Mouse (Mus musculus) G1E (cell line): Measurements from ENCODE around the gene Mrnip. TPM values are rescaled to one million over a fixed set of nuclear protein-coding genes. Genes with fewer than 3 reads are reported as not detected.
A peak's percentile ranks its signal among the peaks of the same experiment; 100 is the strongest.

Experiments
- ATAC-seq: 2 replicates; pipeline ENCODE4 v1.8.0; 2016; ENCODE audit warnings: mild to moderate bottlenecking; ENCODE audit not compliant: insufficient number of reproducible peaks, poor library complexity, low FRiP score, severe bottlenecking; ENCODE audit errors: extremely low read depth
- DNase-seq: peaks from one replicate; pipeline ENCODE4 v3.0.0; 2012; ENCODE audit warnings: low spot score
- H3K27me3 ChIP-seq: 2 replicates; pipeline ENCODE4 v1.6.1; 2012; ENCODE audit warnings: mild to moderate bottlenecking, low read length, inconsistent platforms; ENCODE audit not compliant: insufficient read depth
- H3K36me3 ChIP-seq: replicated peaks from 2 replicates; pipeline ENCODE3; 2012; ENCODE audit warnings: mild to moderate bottlenecking, inconsistent platforms
- H3K4me1 ChIP-seq: 2 replicates; pipeline ENCODE4 v1.6.1; 2012; ENCODE audit warnings: low read depth, low read length, inconsistent platforms, mixed read lengths; ENCODE audit not compliant: insufficient read depth
- H3K4me3 ChIP-seq: 2 replicates; pipeline ENCODE4 v1.5.1; 2012; ENCODE audit warnings: low read depth, mild to moderate bottlenecking, inconsistent platforms, low read length, moderate library complexity, mixed read lengths
- H3K9me3 ChIP-seq: replicated peaks from 2 replicates; pipeline ENCODE4 v1.6.1; 2012; ENCODE audit warnings: inconsistent platforms
- CTCF ChIP-seq: IDR thresholded peaks from 2 replicates; pipeline ENCODE4 v1.5.1; 2012; ENCODE audit warnings: low read depth, low read length, inconsistent platforms, mixed read lengths
- GATA1 ChIP-seq: IDR thresholded peaks from 2 replicates; pipeline ENCODE4 v1.6.1; 2012; ENCODE audit warnings: borderline replicate concordance, low read length, inconsistent platforms, mixed read lengths
- GATA2 ChIP-seq: IDR thresholded peaks from 2 replicates; pipeline ENCODE4 v1.6.1; 2012; ENCODE audit warnings: low read depth, low read length, inconsistent platforms, borderline replicate concordance
- POLR2AphosphoS5 ChIP-seq: IDR thresholded peaks from 2 replicates; pipeline ENCODE4 v1.6.1; 2012; ENCODE audit warnings: low read depth, low read length, inconsistent platforms; ENCODE audit not compliant: insufficient replicate concordance
- TAL1 ChIP-seq: conservative IDR thresholded peaks from 2 replicates; pipeline ENCODE4 v1.6.1; 2012; ENCODE audit warnings: low read depth, low read length, inconsistent platforms, mixed read lengths
- polyA plus RNA-seq: library from polyadenylated mRNA; stranded (reverse); fragments of >175 nt; gene quantifications from 2 replicates; pipeline ENCODE4 v1.2.3, GENCODE M21; 2012
- total RNA-seq, 2 experiments: library from RNA; stranded (forward) in 1 of 2; stranded (reverse) in 1 of 2; fragments of 200-1000 nt in 1 of 2; fragments of >200 nt in 1 of 2; fragmentation: Nextera tagmentation in 1 of 2; gene quantifications; 2 replicates each; pipeline ENCODE4 v1.2.3; 2014 to 2017

The Mrnip gene
- total and polyA plus RNA-seq, 3 experiments: 10.6 to 44.8 (median 17.6) TPM

DNA sequence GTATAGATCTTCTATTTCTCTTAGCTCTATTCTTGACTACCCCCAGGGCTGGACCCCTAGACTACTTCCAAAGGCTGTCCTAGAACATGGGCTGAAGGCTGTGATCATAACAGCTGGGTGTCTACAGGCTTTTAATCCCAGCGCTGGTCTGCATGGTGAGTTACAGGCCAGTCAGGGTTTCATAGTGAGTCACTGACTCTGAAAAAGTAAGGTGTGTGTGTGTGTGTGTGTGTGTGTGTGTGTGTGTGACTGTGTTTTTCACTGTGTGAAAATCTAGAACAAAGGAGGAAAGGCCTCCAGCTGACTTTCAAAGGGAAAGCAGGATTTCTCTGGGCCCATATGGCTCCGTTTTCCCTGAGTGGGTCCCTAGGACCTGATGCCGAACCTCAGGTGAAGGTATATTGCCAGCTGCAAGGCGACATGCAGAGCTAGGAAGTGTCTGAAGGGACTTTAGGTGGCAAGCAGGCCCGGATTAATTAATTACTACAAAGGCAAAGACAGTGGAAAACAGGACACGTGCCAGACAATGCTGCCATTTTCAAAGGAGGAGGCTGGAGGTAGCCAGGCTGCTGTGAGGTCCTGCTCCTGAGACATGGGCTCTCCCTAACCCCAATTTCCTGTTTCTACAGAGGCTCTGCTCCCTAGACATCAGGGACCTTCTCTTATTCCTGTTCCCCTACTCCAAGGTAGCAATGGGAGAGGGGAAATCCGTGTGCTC lies 48.5 kb downstream of the Mrnip start:
- Histone ChIP-seq H3K4me1 (peaks cover 75% of the 10 kb centered on the region), H3K36me3 (peaks cover 48% of the 10 kb centered on the region), H3K9me3 (no peaks in the 10 kb centered on the region)

DNA sequence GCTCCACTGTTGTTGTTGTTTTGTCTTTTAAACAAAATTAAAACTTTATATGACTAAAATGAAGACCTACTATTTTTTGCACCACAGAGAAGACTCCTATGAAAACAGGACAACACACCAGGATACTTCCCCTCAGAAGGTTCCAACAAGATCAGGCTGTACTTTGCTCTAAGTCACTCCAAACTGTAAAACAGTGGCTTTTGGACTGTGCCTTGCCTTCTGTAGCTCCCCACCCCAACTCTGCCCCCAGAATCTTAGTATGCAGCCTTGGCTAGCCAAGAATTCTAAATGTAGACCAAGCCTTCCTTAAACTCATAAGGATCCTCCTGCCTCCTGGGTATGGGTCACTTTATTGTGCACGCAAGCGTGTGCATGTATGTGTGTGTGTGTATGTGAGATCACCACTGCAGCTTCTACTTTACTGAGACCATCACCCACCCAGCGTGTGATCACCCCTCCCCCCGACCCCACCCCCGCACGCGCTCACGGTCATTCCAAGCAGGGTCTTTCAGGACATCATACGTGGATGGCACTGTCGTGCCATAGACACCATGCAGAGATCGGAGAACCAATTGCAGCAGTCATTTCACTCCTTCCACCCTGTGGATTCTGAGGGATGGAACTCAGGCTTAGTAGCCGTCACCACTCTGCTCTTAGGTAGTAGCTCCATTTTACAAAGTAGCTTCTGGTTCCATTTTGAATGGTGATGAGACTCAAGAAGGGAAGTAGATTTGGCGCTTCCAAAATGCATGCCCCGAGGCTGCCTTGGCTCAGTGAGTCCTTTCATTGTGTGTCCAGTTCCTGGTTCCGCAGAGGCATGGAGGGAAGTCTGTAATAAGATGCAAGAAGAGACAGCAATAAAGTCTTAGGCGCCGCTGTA lies 49.8 kb downstream of the Mrnip start:
- peaks cover 75% of the 10 kb centered on the region for H3K4me1 ChIP-seq
- no peaks in the 10 kb centered on the region for H3K27me3 ChIP-seq
- TF ChIP-seq GATA2 (no peak), POLR2AphosphoS5 (no peak), CTCF (no peak)
- peak overlapping the region; percentile 83 for H3K4me3 ChIP-seq
- no peak for ATAC-seq
- H3K36me3 ChIP-seq: peaks cover 55% of the 10 kb centered on the region
- DNase-seq: peak; percentile 40
- H3K9me3 ChIP-seq: no peaks in the 10 kb centered on the region

More for the DNA sequence above, 48.5 kb downstream of the Mrnip start:
- Histone ChIP-seq H3K4me3 (peak overlapping the region; percentile 36; the same call in 1 of the 2 replicates), H3K27me3 (no peaks in the 10 kb centered on the region)
- TF ChIP-seq GATA2: no peak
- TF ChIP-seq GATA1: no peak
- no peak for TF ChIP-seq CTCF
- no peak for TF ChIP-seq POLR2AphosphoS5
- no peak for TF ChIP-seq TAL1
- DNase-seq: no peak
- ATAC-seq: no peak

DNA sequence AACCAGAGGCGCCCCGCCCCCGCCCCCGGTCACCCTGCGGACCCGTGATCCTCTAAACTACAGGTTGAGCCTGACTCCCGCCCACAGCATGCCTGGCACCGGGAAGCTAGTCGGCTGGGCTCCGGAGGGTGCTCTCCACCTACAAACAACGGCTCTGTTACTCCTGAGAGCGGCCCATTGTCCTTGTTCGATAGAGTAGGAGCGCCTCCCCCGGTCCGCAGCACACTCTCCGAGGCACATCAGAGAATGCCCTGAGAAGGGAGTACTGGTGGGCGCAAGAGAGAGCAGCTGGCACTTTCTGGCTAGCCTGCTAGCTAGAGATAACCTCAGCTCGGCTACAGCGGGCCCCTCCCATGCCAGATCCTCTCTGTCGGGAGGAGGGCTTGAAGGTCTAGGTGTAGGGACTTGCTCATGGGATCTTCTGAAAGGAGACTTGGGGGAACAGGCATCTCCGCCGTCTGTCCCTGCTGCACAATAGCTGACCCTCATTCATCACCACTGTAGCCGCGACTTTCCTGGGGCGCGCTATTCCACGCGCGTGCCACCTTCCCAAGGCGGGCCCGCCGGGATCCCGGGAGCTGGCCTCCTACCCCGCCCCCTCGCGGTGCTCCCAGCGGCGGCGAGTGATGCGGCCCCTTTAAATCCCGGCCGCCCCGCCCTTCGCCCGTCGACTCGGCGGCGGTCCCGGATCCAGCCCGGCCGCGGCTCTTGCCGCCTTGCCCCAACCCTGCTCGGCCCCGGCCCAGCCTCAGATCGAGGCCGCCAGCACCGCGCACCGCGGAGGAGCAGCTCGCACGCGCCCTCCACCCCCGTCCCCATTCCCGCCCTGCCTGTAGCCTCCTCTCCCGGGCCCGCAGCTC lies 50.7 kb downstream of the Mrnip start:
- Histone ChIP-seq H3K4me3 (peak overlapping the region; percentile 83), H3K4me1 (peaks cover 76% of the 10 kb centered on the region), H3K36me3 (peaks cover 58% of the 10 kb centered on the region), H3K9me3 (no peaks in the 10 kb centered on the region), H3K27me3 (no peaks in the 10 kb centered on the region)
- ATAC-seq: peak; percentile 83
- peak; percentile 91 for TF ChIP-seq TAL1
- no peak for TF ChIP-seq GATA2
- no peak for TF ChIP-seq POLR2AphosphoS5
- peak; percentile 95 for DNase-seq

DNA sequence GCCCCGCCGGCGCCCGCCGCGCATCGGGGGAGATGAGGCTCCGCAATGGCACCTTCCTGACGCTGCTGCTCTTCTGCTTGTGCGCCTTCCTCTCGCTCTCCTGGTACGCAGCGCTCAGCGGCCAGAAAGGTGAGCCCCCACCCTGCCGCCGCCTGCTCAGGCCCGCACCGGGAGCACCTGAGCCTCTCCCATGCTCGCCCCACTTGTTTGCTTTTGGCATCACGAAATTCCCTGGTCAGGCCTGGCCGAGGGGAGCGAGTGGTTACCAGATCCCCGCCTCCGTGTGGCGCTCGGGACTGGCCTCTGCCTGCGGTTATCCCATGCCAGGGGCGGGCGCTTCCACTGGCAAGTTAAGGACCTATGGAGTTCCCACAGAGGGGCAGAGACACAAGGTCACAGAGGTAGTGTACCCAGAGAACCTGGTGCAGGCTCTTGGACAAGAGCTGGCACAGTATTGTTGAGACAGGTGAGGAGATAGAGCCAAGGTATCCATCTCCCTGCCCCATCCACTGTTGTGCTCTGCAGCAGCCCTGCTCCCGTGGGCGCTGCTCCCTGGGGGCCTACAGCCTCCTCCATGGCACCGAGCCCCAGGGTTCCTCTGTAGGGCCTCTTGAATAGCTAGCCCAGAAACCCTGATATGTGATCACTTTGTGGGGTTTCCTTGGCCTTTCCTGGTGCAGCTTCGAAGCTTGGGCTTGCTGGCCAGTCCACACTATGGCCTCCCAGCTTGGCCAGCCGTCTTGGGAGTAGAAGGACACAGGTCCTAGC lies 51.6 kb downstream of the Mrnip start:
- no peaks in the 10 kb centered on the region for H3K27me3 ChIP-seq
- H3K4me3 ChIP-seq: peak overlapping the region; percentile 83
- H3K36me3 ChIP-seq: peaks cover 60% of the 10 kb centered on the region
- no peak for TF ChIP-seq CTCF
- no peak for TF ChIP-seq TAL1
- no peak for TF ChIP-seq GATA2
- TF ChIP-seq POLR2AphosphoS5: no peak
- TF ChIP-seq GATA1: no peak
- ATAC-seq (no peak), DNase-seq (peak; percentile 40)
- H3K9me3 ChIP-seq: no peaks in the 10 kb centered on the region
- H3K4me1 ChIP-seq: peaks cover 74% of the 10 kb centered on the region

DNA sequence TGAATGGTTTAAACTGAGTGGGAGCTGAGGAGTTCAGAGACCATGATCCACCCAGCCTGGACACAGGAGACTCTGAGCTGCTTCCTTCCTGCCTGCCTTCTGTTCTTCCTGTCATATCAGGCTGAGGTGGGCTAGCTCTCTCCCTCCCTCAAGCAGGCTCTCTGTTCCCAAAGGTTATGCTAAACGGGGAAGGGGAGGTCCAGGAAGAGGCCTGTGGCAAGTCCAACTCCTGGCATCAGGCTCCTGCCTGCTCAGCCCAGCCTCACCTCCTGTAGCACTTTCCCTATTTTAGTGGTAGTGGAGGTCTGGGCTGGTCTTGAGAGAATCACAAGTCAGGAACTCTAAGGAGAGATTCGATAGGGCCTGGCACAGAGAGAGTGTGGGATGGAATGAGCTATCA lies 52.2 kb downstream of the Mrnip start:
- Histone ChIP-seq H3K4me1 (peaks cover 79% of the 10 kb centered on the region), H3K27me3 (no peaks in the 10 kb centered on the region), H3K9me3 (no peaks in the 10 kb centered on the region), H3K36me3 (peaks cover 62% of the 10 kb centered on the region), H3K4me3 (peak overlapping the region; percentile 83)
- ATAC-seq (no peak), DNase-seq (no peak)
- TF ChIP-seq POLR2AphosphoS5: no peak
- TF ChIP-seq TAL1: no peak
- TF ChIP-seq CTCF: no peak
- no peak for TF ChIP-seq GATA2
- TF ChIP-seq GATA1: no peak
